Mouse (Mus musculus): ENCODE data around the gene E130311K13Rik.
A peak's percentile ranks its signal among the peaks of the same experiment; 100 is the strongest.

Gene E130311K13Rik

GRCm38 (mm10) chr3:63904157-63904556, 25.1 kb downstream of the E130311K13Rik start:
- peaks cover 2% of the 10 kb centered on the region; the same call in 1 of the 2 replicates for H3K27me3 ChIP-seq (ENCODE audit: control insufficient read depth, insufficient read depth, low read length, poor library complexity, severe bottlenecking)
- H3K36me3 ChIP-seq (ENCODE audit: control insufficient read depth, insufficient read depth, low read length, poor library complexity, severe bottlenecking), result no peaks in the 10 kb centered on the region
- no peak for DNase-seq (ENCODE audit: low read depth, low spot score)

- H3K36me3 ChIP-seq (ENCODE audit: control insufficient read depth, insufficient read depth, low read length, poor library complexity, severe bottlenecking), result no peaks in the 10 kb centered on the region
- DNase-seq (ENCODE audit: low read depth, low spot score), result no peak
- H3K27me3 ChIP-seq (ENCODE audit: control insufficient read depth, insufficient read depth, low read length, poor library complexity, severe bottlenecking), result peaks cover 2% of the 10 kb centered on the region; the same call in 1 of the 2 replicates
Measured at GRCm38 (mm10) chr3:63900021-63900571, 29.2 kb downstream of the E130311K13Rik start.

GRCm38 (mm10) chr3:63899309-63899695, 30.0 kb downstream of the E130311K13Rik start, which contains the start of gene Plch1:
Gene Plch1, minus strand, starts transcription at chr3:63899472.
- Histone ChIP-seq H3K27me3 (ENCODE audit: control insufficient read depth, insufficient read depth, low read length, poor library complexity, severe bottlenecking) (peaks cover 2% of the 10 kb centered on the region; the same call in 1 of the 2 replicates), H3K36me3 (ENCODE audit: control insufficient read depth, insufficient read depth, low read length, poor library complexity, severe bottlenecking) (no peaks in the 10 kb centered on the region)
- DNase-seq (ENCODE audit: low read depth, low spot score), result no peak

GRCm38 (mm10) chr3:63898581-63899308, 30.5 kb downstream of the E130311K13Rik start:
- DNase-seq (ENCODE audit: low read depth, low spot score), result peak; percentile 24
- no peaks in the 10 kb centered on the region for H3K36me3 ChIP-seq (ENCODE audit: control insufficient read depth, insufficient read depth, low read length, poor library complexity, severe bottlenecking)
- peaks cover 2% of the 10 kb centered on the region; the same call in 1 of the 2 replicates for H3K27me3 ChIP-seq (ENCODE audit: control insufficient read depth, insufficient read depth, low read length, poor library complexity, severe bottlenecking)

- no peaks in the 10 kb centered on the region for H3K36me3 ChIP-seq (ENCODE audit: control insufficient read depth, insufficient read depth, low read length, poor library complexity, severe bottlenecking)
- DNase-seq (ENCODE audit: low read depth, low spot score), result no peak
Measured at GRCm38 (mm10) chr3:63897177-63897576, 32.1 kb downstream of the E130311K13Rik start.

GRCm38 (mm10) chr3:63896303-63896702, 33.0 kb downstream of the E130311K13Rik start:
- H3K36me3 ChIP-seq (ENCODE audit: control insufficient read depth, insufficient read depth, low read length, poor library complexity, severe bottlenecking), result no peaks in the 10 kb centered on the region
- no peak for DNase-seq (ENCODE audit: low read depth, low spot score)

More at GRCm38 (mm10) chr3:63897177-63897576, 32.1 kb downstream of the E130311K13Rik start:
- peaks cover 2% of the 10 kb centered on the region; the same call in 1 of the 2 replicates for H3K27me3 ChIP-seq (ENCODE audit: control insufficient read depth, insufficient read depth, low read length, poor library complexity, severe bottlenecking)

GRCm38 (mm10) chr3:63895786-63896185, 33.5 kb downstream of the E130311K13Rik start:
- DNase-seq (ENCODE audit: low read depth, low spot score), result no peak
- H3K27me3 ChIP-seq (ENCODE audit: control insufficient read depth, insufficient read depth, low read length, poor library complexity, severe bottlenecking), result peaks cover 2% of the 10 kb centered on the region; the same call in 1 of the 2 replicates

More at GRCm38 (mm10) chr3:63896303-63896702, 33.0 kb downstream of the E130311K13Rik start:
- H3K27me3 ChIP-seq (ENCODE audit: control insufficient read depth, insufficient read depth, low read length, poor library complexity, severe bottlenecking), result peaks cover 2% of the 10 kb centered on the region; the same call in 1 of the 2 replicates

GRCm38 (mm10) chr3:63893677-63894076, 35.6 kb downstream of the E130311K13Rik start:
- DNase-seq (ENCODE audit: low read depth, low spot score), result no peak
- Histone ChIP-seq H3K27me3 (ENCODE audit: control insufficient read depth, insufficient read depth, low read length, poor library complexity, severe bottlenecking) (no peaks in the 10 kb centered on the region), H3K36me3 (ENCODE audit: control insufficient read depth, insufficient read depth, low read length, poor library complexity, severe bottlenecking) (no peaks in the 10 kb centered on the region)

More at GRCm38 (mm10) chr3:63895786-63896185, 33.5 kb downstream of the E130311K13Rik start:
- no peaks in the 10 kb centered on the region for H3K36me3 ChIP-seq (ENCODE audit: control insufficient read depth, insufficient read depth, low read length, poor library complexity, severe bottlenecking)

GRCm38 (mm10) chr3:63892154-63892553, 37.1 kb downstream of the E130311K13Rik start:
- DNase-seq (ENCODE audit: low read depth, low spot score), result no peak
- no peaks in the 10 kb centered on the region for H3K36me3 ChIP-seq (ENCODE audit: control insufficient read depth, insufficient read depth, low read length, poor library complexity, severe bottlenecking)
- no peaks in the 10 kb centered on the region for H3K27me3 ChIP-seq (ENCODE audit: control insufficient read depth, insufficient read depth, low read length, poor library complexity, severe bottlenecking)

- no peak for DNase-seq (ENCODE audit: low read depth, low spot score)
- Histone ChIP-seq H3K27me3 (ENCODE audit: control insufficient read depth, insufficient read depth, low read length, poor library complexity, severe bottlenecking) (no peaks in the 10 kb centered on the region), H3K36me3 (ENCODE audit: control insufficient read depth, insufficient read depth, low read length, poor library complexity, severe bottlenecking) (no peaks in the 10 kb centered on the region)
Measured at GRCm38 (mm10) chr3:63881065-63881464, 48.2 kb downstream of the E130311K13Rik start.

- DNase-seq (ENCODE audit: low read depth, low spot score), result no peak
- no peaks in the 10 kb centered on the region for H3K36me3 ChIP-seq (ENCODE audit: control insufficient read depth, insufficient read depth, low read length, poor library complexity, severe bottlenecking)
- H3K27me3 ChIP-seq (ENCODE audit: control insufficient read depth, insufficient read depth, low read length, poor library complexity, severe bottlenecking), result no peaks in the 10 kb centered on the region; the same call in 1 of the 2 replicates
Measured at GRCm38 (mm10) chr3:63878995-63879666, 50.1 kb downstream of the E130311K13Rik start.

GRCm38 (mm10) chr3:63872818-63873217, 56.5 kb downstream of the E130311K13Rik start:
- Histone ChIP-seq H3K27me3 (ENCODE audit: control insufficient read depth, insufficient read depth, low read length, poor library complexity, severe bottlenecking) (no peaks in the 10 kb centered on the region; the same call in 1 of the 2 replicates), H3K36me3 (ENCODE audit: control insufficient read depth, insufficient read depth, low read length, poor library complexity, severe bottlenecking) (no peaks in the 10 kb centered on the region)

GRCm38 (mm10) chr3:63871249-63871648, 58.0 kb downstream of the E130311K13Rik start:
- Histone ChIP-seq H3K27me3 (ENCODE audit: control insufficient read depth, insufficient read depth, low read length, poor library complexity, severe bottlenecking) (no peaks in the 10 kb centered on the region; the same call in 1 of the 2 replicates), H3K36me3 (ENCODE audit: control insufficient read depth, insufficient read depth, low read length, poor library complexity, severe bottlenecking) (no peaks in the 10 kb centered on the region)
- no peak for DNase-seq (ENCODE audit: low read depth, low spot score)

More at GRCm38 (mm10) chr3:63872818-63873217, 56.5 kb downstream of the E130311K13Rik start:
- DNase-seq (ENCODE audit: low read depth, low spot score), result no peak

GRCm38 (mm10) chr3:63868285-63868684, 61.0 kb downstream of the E130311K13Rik start:
- Histone ChIP-seq H3K27me3 (ENCODE audit: control insufficient read depth, insufficient read depth, low read length, poor library complexity, severe bottlenecking) (no peaks in the 10 kb centered on the region), H3K36me3 (ENCODE audit: control insufficient read depth, insufficient read depth, low read length, poor library complexity, severe bottlenecking) (no peaks in the 10 kb centered on the region)
- no peak for DNase-seq (ENCODE audit: low read depth, low spot score)
